ENCODE assay signal across 8 mouse cellular contexts in the genomic region with DNA sequence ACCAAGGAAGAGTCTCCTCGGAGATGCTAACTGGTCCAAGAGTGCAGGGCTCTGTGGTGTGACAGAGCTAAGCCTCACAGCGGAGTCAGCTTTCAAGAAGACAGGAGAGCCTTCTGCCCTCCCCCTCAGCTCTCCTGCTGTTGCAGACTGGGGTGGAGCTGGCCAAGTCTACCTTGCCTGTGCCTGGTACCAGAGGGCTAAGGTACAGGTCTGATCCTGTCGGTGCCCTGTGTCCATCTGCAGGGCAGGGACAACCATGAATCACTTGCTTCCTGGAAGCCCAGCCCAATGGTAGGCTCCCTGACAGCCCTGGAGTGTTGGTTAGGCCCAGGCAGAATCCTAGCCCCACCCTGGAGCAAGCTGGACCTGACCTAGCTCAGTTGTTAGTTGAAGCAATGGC. TPM values are rescaled to one million over a fixed set of nuclear protein-coding genes. Genes with fewer than 3 reads are reported as not detected.
DNase-seq lines count a peak whose midpoint lies in the region; ATAC-seq and TF ChIP-seq lines count a peak whose summit lies in the region.

No protein-coding gene starts in this region.

- H3K4me1 ChIP-seq in lung, embryonic 14.5 days (ENCODE audit: insufficient read depth), result peaks cover 15% of the 10 kb centered on the region
- peaks cover 46% of the 10 kb centered on the region for H3K4me1 ChIP-seq in embryonic facial prominence, embryonic 15.5 days
- peaks cover 38% of the 10 kb centered on the region for H3K4me1 ChIP-seq in midbrain, embryonic 16.5 days (ENCODE audit: control insufficient read depth, insufficient read depth, low read length)

- no peaks in the 10 kb centered on the region for H3K36me3 ChIP-seq in lung, embryonic 14.5 days (ENCODE audit: insufficient read depth)
- H3K36me3 ChIP-seq in embryonic facial prominence, embryonic 15.5 days, result no peaks in the 10 kb centered on the region
- H3K36me3 ChIP-seq in midbrain, embryonic 16.5 days (ENCODE audit: control insufficient read depth, insufficient read depth, low read length), result no peaks in the 10 kb centered on the region

- DNase-seq in gastrocnemius, adult 2 months, result peak; percentile 48
- no peak for DNase-seq in gastrocnemius, postnatal 14 days
- no peak for DNase-seq in lung, embryonic 14.5 days
- DNase-seq in lung, postnatal 4 days, result no peak
- DNase-seq in retina, embryonic 14.5 days (ENCODE audit: low spot score), result no peak
- no peak for DNase-seq in adipocyte (ENCODE audit: low spot score)

- 50% methylated on average over 3 of the region's 3 CpGs for WGBS in lung, embryonic 14.5 days
- WGBS in embryonic facial prominence, embryonic 15.5 days, result 50% methylated on average over 3 of the region's 3 CpGs
- WGBS in midbrain, embryonic 16.5 days, result 55% methylated on average over 3 of the region's 3 CpGs

- H3K27me3 ChIP-seq in lung, embryonic 14.5 days (ENCODE audit: insufficient read depth, low read length), result no peaks in the 10 kb centered on the region
- H3K27me3 ChIP-seq in embryonic facial prominence, embryonic 15.5 days, result no peaks in the 10 kb centered on the region
- H3K27me3 ChIP-seq in midbrain, embryonic 16.5 days (ENCODE audit: control insufficient read depth, insufficient read depth, low read depth, low read length), result no peaks in the 10 kb centered on the region

- H3K9ac ChIP-seq in lung, embryonic 14.5 days, result no peak overlapping the region
- H3K9ac ChIP-seq in embryonic facial prominence, embryonic 15.5 days, result no peak overlapping the region
- H3K9ac ChIP-seq in midbrain, embryonic 16.5 days (ENCODE audit: low read depth, low read length), result no peak overlapping the region

- intact Hi-C loops in gastrocnemius, adult 2 months (cut with DNase I), result loop anchor here (2.0 kb wide), 1 partner anchor 18 kb away; no protein-coding TSS in a partner anchor
- intact Hi-C loops in gastrocnemius, postnatal 14 days (cut with DNase I; ENCODE audit: low total_unique reads), result no loop called here

- peak overlapping the region; percentile 96 for H3K4me3 ChIP-seq in gastrocnemius, adult 2 months
- no peak overlapping the region for H3K4me3 ChIP-seq in lung, embryonic 14.5 days (ENCODE audit: low read depth, low read length)
- H3K4me3 ChIP-seq in embryonic facial prominence, embryonic 15.5 days (replicated peaks), result no peak overlapping the region
- no peak overlapping the region for H3K4me3 ChIP-seq in midbrain, embryonic 16.5 days (ENCODE audit: low read depth, low read length)

- H3K27ac ChIP-seq in gastrocnemius, adult 2 months, result peak overlapping the region; percentile 99
- no peak overlapping the region for H3K27ac ChIP-seq in lung, embryonic 14.5 days (ENCODE audit: low read depth)
- no peak overlapping the region; the same call in 1 of the 2 replicates for H3K27ac ChIP-seq in embryonic facial prominence, embryonic 15.5 days (replicated peaks)
- H3K27ac ChIP-seq in midbrain, embryonic 16.5 days (ENCODE audit: low read length), result no peak overlapping the region

- ATAC-seq in lung, embryonic 14.5 days (ENCODE audit: insufficient read depth), result no peak
- ATAC-seq in embryonic facial prominence, embryonic 15.5 days (ENCODE audit: insufficient number of reproducible peaks, low FRiP score, low TSS enrichment, low read depth), result no peak
- ATAC-seq in midbrain, embryonic 16.5 days, result no peak

- TF ChIP-seq CTCF in gastrocnemius, adult 2 months (IDR thresholded peaks at IDR 0.05), result no peak
- no peak for TF ChIP-seq CTCF in lung, embryonic 14.5 days (IDR thresholded peaks at IDR 0.05; ENCODE audit: low read depth)

- H3K4me2 ChIP-seq in lung, embryonic 14.5 days, result peak overlapping the region; percentile 82; the same call in 1 of the 2 replicates
- peak overlapping the region; percentile 86; the same call in 1 of the 2 replicates for H3K4me2 ChIP-seq in embryonic facial prominence, embryonic 15.5 days (replicated peaks)
- peak overlapping the region; percentile 91 for H3K4me2 ChIP-seq in midbrain, embryonic 16.5 days (ENCODE audit: low read length)

- no peaks in the 10 kb centered on the region for H3K9me3 ChIP-seq in lung, embryonic 14.5 days (ENCODE audit: low read depth, low read length)
- no peaks in the 10 kb centered on the region for H3K9me3 ChIP-seq in embryonic facial prominence, embryonic 15.5 days (replicated peaks)
- H3K9me3 ChIP-seq in midbrain, embryonic 16.5 days (replicated peaks; ENCODE audit: control insufficient read depth, low read length, poor library complexity, severe bottlenecking), result no peaks in the 10 kb centered on the region

RNA-seq across cellular contexts. Expression of gene Cerk, which starts 0.7 kb away (rescaled TPM):
- 1 to 10 TPM; 4.2 to 8.1 TPM for total RNA-seq in gastrocnemius, adult 2 months (2021)
- 1 to 10 TPM; 6.5 to 7.4 TPM for total RNA-seq in gastrocnemius, postnatal 14 days (2021)
- polyA plus RNA-seq in lung, embryonic 14.5 days (2014; fragmentation: Nextera tagmentation; extraction: Ambion mirVana), result 33.8 and 34.2 TPM in 2 replicates
- polyA plus RNA-seq in embryonic facial prominence, embryonic 15.5 days (2015; fragmentation: Nextera tagmentation; extraction: Ambion mirVana), result 16.8 and 17.4 TPM in 2 replicates
- 22.6 and 25.0 TPM in 2 replicates for polyA plus RNA-seq in midbrain, embryonic 16.5 days (2015; fragmentation: Nextera tagmentation; extraction: Ambion mirVana)

RNA-seq across cellular contexts. Expression of gene Tbc1d22a, which starts 27.6 kb away (rescaled TPM):
- total RNA-seq in gastrocnemius, adult 2 months (2021), result 10 to 100 TPM; 12.4 to 16.3 TPM
- total RNA-seq in gastrocnemius, postnatal 14 days (2021), result 10 to 100 TPM; 10.4 to 11.9 TPM
- 8.4 and 10.6 TPM in 2 replicates for polyA plus RNA-seq in lung, embryonic 14.5 days (2014; fragmentation: Nextera tagmentation; extraction: Ambion mirVana)
- 12.4 and 12.8 TPM in 2 replicates for polyA plus RNA-seq in embryonic facial prominence, embryonic 15.5 days (2015; fragmentation: Nextera tagmentation; extraction: Ambion mirVana)
- 12.8 and 13.5 TPM in 2 replicates for polyA plus RNA-seq in midbrain, embryonic 16.5 days (2015; fragmentation: Nextera tagmentation; extraction: Ambion mirVana)
